21 mouse cellular contexts compared by ENCODE assay signal in the genomic region with DNA sequence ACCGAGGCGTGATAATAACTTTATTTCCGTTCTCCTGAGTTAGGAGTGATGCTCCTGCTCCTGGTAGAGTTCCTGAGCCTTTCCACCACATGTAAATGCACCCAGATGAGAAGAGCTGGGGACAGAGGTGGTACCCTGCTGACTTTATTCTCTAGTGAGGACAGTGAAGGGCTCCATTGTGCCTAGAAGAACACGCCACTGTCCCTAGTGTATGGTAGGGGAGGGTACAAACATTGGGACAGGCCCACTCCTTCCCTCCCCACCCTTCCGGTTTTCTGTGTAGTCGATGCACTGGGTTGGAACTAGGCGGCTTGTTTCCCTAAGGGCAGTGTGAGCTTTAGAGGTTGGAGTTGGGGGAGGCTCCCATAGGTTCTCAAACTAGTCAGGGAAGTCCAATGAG. TPM values are rescaled to one million over a fixed set of nuclear protein-coding genes. Genes with fewer than 3 reads are reported as not detected.
"Had no signal": no experiment of that assay in that cellular context is flagged by ENCODE, and none has a peak within 500 bp of the region (broad histone marks: within the 10 kb centered on the region; RNA-seq: fewer than 3 reads in every experiment).

No protein-coding gene starts in this region.

- H3K4me3 ChIP-seq: midbrain, embryonic 10.5 days; midbrain, embryonic 12.5 days; myocyte; neural tube, embryonic 13.5 days; neural tube, embryonic 15.5 days had no signal

- H3K36me3 ChIP-seq: midbrain, embryonic 10.5 days; midbrain, embryonic 12.5 days; neural tube, embryonic 13.5 days; neural tube, embryonic 15.5 days had no signal

- DNase-seq: lung, adult 18-20 months; lung, embryonic 14.5 days; lung, postnatal 10 days; lung, postnatal 4 days; midbrain, embryonic 14.5 days; retina, postnatal 1 day; right cerebral cortex, adult 18-20 months; right cerebral cortex, postnatal 25 days; right cerebral cortex, postnatal 4 days; spleen, adult 18-20 months; thymus, adult 18-20 months; thymus, postnatal 14 days; thymus, postnatal 36 days had no signal

- H3K27me3 ChIP-seq: midbrain, embryonic 12.5 days; neural tube, embryonic 13.5 days; neural tube, embryonic 15.5 days had no signal

- H3K4me1 ChIP-seq: midbrain, embryonic 10.5 days; midbrain, embryonic 12.5 days; neural tube, embryonic 15.5 days had no signal

- H3K4me2 ChIP-seq: lung, embryonic 14.5 days; midbrain, embryonic 12.5 days; neural tube, embryonic 13.5 days; neural tube, embryonic 15.5 days had no signal

- H3K9me3 ChIP-seq: midbrain, embryonic 10.5 days; midbrain, embryonic 12.5 days; neural tube, embryonic 13.5 days; neural tube, embryonic 15.5 days had no signal

- H3K27ac ChIP-seq: midbrain, embryonic 10.5 days; midbrain, embryonic 12.5 days; neural tube, embryonic 13.5 days; neural tube, embryonic 15.5 days had no signal

- H3K9ac ChIP-seq: lung, embryonic 14.5 days; midbrain, embryonic 12.5 days; neural tube, embryonic 13.5 days; neural tube, embryonic 15.5 days had no signal

RNA-seq across cellular contexts. Expression of a gene that starts 36.3 kb away (rescaled TPM):
- total RNA-seq: megakaryocyte, adult 5-6 weeks; megakaryocyte-erythroid progenitor cell, adult 5-6 weeks had no signal
- polyA plus RNA-seq: thymus, postnatal 0 days had no signal
